In the genomic region with DNA sequence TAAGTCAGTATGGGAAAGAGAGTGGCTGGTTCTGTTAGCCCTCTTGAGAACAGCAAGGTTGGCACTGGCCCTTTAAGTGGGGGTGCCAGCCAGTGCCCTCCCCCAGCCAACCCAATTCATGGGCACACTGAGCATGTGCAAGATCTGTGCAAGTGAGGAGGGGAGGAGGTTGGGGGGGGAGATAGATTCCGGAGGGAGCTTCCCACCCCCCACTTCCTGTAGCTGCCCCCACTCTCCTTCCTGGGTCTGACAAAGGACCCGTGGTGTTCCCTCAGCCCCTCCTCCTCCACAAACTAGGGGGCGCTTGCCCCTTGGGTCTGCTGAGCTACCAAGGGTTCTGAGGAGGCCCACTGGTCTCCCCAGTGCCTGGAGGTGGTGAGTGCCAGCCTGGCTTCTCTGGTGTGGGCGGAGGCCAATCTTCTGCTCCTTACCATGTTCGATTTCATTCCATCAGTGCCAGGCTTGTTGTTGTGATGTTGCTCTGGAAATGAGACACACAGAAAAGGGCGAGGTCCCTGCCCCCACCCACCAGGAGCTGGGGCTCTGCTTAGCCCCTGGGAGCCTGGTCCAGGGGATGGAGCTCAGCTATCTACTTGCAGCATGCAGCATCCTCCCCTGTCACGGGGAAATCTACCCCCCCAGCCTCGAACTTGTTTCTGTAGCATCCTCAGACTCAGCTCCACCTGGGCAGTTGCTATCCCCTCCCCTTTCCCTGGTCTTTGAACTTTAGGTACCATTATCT, we compare ENCODE assay signal across 8 mouse cellular contexts. TPM values are rescaled to one million over a fixed set of nuclear protein-coding genes. Genes with fewer than 3 reads are reported as not detected.
DNase-seq lines count a peak whose midpoint lies in the region; ATAC-seq lines count a peak whose summit lies in the region.

No protein-coding gene starts in this region.

- H3K27me3 ChIP-seq in heart, embryonic 12.5 days (replicated peaks) = no peaks in the 10 kb centered on the region
- no peaks in the 10 kb centered on the region for H3K27me3 ChIP-seq in kidney, embryonic 14.5 days (ENCODE audit: control insufficient read depth, insufficient read depth, low read length)
- H3K27me3 ChIP-seq in limb, embryonic 12.5 days = no peaks in the 10 kb centered on the region
- no peaks in the 10 kb centered on the region for H3K27me3 ChIP-seq in midbrain, embryonic 11.5 days (ENCODE audit: control insufficient read depth, insufficient read depth, low read length)
- no peaks in the 10 kb centered on the region for H3K27me3 ChIP-seq in stomach, embryonic 16.5 days (ENCODE audit: control insufficient read depth, insufficient read depth, low read length)

- WGBS in heart, embryonic 12.5 days = 30% methylated on average over 8 of the region's 8 CpGs
- WGBS in kidney, embryonic 14.5 days = 23% methylated on average over 8 of the region's 8 CpGs
- WGBS in limb, embryonic 12.5 days = 30% methylated on average over 8 of the region's 8 CpGs
- 31% methylated on average over 8 of the region's 8 CpGs for WGBS in midbrain, embryonic 11.5 days
- WGBS in stomach, embryonic 16.5 days = 31% methylated on average over 8 of the region's 8 CpGs

- peak; percentile 47; the same call in 1 of the 2 replicates for ATAC-seq in heart, embryonic 12.5 days (ENCODE audit: insufficient number of reproducible peaks, low FRiP score)
- peak; percentile 70 for ATAC-seq in kidney, embryonic 14.5 days (ENCODE audit: low FRiP score, low TSS enrichment)
- ATAC-seq in limb, embryonic 12.5 days (ENCODE audit: insufficient number of reproducible peaks, insufficient read depth, low FRiP score, low TSS enrichment, low read depth) = peak; percentile 48; the same call in 1 of the 2 replicates
- ATAC-seq in midbrain, embryonic 11.5 days (ENCODE audit: low FRiP score) = 0 out of 2 replicates have a peak, but pooled peaks have one; percentile 30
- peak; percentile 35; the same call in 1 of the 2 replicates for ATAC-seq in stomach, embryonic 16.5 days (ENCODE audit: insufficient read depth, low FRiP score)

- H3K9me3 ChIP-seq in heart, embryonic 12.5 days (replicated peaks) = no peaks in the 10 kb centered on the region
- no peaks in the 10 kb centered on the region for H3K9me3 ChIP-seq in kidney, embryonic 14.5 days (ENCODE audit: control insufficient read depth, low read length)
- H3K9me3 ChIP-seq in limb, embryonic 12.5 days = no peaks in the 10 kb centered on the region
- no peaks in the 10 kb centered on the region for H3K9me3 ChIP-seq in midbrain, embryonic 11.5 days (ENCODE audit: control insufficient read depth, low read length)
- no peaks in the 10 kb centered on the region for H3K9me3 ChIP-seq in stomach, embryonic 16.5 days (replicated peaks; ENCODE audit: control insufficient read depth, low read length)

- peak overlapping the region; percentile 45 for H3K4me2 ChIP-seq in heart, embryonic 12.5 days
- H3K4me2 ChIP-seq in kidney, embryonic 14.5 days (replicated peaks; ENCODE audit: low read depth, low read length) = peak overlapping the region; percentile 35
- peak overlapping the region; percentile 45 for H3K4me2 ChIP-seq in limb, embryonic 12.5 days
- no peak overlapping the region for H3K4me2 ChIP-seq in midbrain, embryonic 11.5 days
- H3K4me2 ChIP-seq in stomach, embryonic 16.5 days (ENCODE audit: low read depth, low read length) = peak overlapping the region; percentile 34; the same call in 1 of the 2 replicates

- DNase-seq in urinary bladder, postnatal 14 days (ENCODE audit: low spot score) = peak; percentile 58
- no peak for DNase-seq in urinary bladder, postnatal 25 days (ENCODE audit: low spot score)
- DNase-seq in embryo, embryonic 11 days = peak; percentile 64
- DNase-seq in midbrain, embryonic 11.5 days (ENCODE audit: low spot score, missing footprints) = no peak

- peak overlapping the region; percentile 76 for H3K27ac ChIP-seq in heart, embryonic 12.5 days (ENCODE audit: poor library complexity, severe bottlenecking)
- peak overlapping the region; percentile 79 for H3K27ac ChIP-seq in kidney, embryonic 14.5 days (ENCODE audit: low read depth, low read length)
- H3K27ac ChIP-seq in limb, embryonic 12.5 days = peak overlapping the region; percentile 84
- H3K27ac ChIP-seq in midbrain, embryonic 11.5 days (ENCODE audit: low read depth, low read length) = no peak overlapping the region; the same call in 1 of the 2 replicates
- peak overlapping the region; percentile 98 for H3K27ac ChIP-seq in stomach, embryonic 16.5 days (ENCODE audit: low read length)

- H3K36me3 ChIP-seq in heart, embryonic 12.5 days = peaks cover 14% of the 10 kb centered on the region
- peaks cover 6% of the 10 kb centered on the region; the same call in 1 of the 2 replicates for H3K36me3 ChIP-seq in kidney, embryonic 14.5 days (ENCODE audit: control insufficient read depth, insufficient read depth, low read length)
- peaks cover 22% of the 10 kb centered on the region for H3K36me3 ChIP-seq in limb, embryonic 12.5 days
- H3K36me3 ChIP-seq in midbrain, embryonic 11.5 days (ENCODE audit: control insufficient read depth, insufficient read depth, low read length) = no peaks in the 10 kb centered on the region
- no peaks in the 10 kb centered on the region for H3K36me3 ChIP-seq in stomach, embryonic 16.5 days (ENCODE audit: control insufficient read depth, insufficient read depth, low read length)

- peaks cover 46% of the 10 kb centered on the region for H3K4me1 ChIP-seq in heart, embryonic 12.5 days (replicated peaks)
- H3K4me1 ChIP-seq in kidney, embryonic 14.5 days (ENCODE audit: control insufficient read depth, insufficient read depth, low read length) = peaks cover 29% of the 10 kb centered on the region
- H3K4me1 ChIP-seq in limb, embryonic 12.5 days (replicated peaks) = peaks cover 31% of the 10 kb centered on the region
- H3K4me1 ChIP-seq in midbrain, embryonic 11.5 days (ENCODE audit: control insufficient read depth, insufficient read depth, low read length) = peaks cover 6% of the 10 kb centered on the region; the same call in 1 of the 2 replicates
- H3K4me1 ChIP-seq in stomach, embryonic 16.5 days (ENCODE audit: control insufficient read depth, insufficient read depth, low read length) = peaks cover 35% of the 10 kb centered on the region

- H3K9ac ChIP-seq in heart, embryonic 12.5 days = peak overlapping the region; percentile 59; the same call in 1 of the 2 replicates
- peak overlapping the region; percentile 40 for H3K9ac ChIP-seq in kidney, embryonic 14.5 days (ENCODE audit: low read depth, low read length)
- peak overlapping the region; percentile 37; the same call in 1 of the 2 replicates for H3K9ac ChIP-seq in limb, embryonic 12.5 days (replicated peaks)
- H3K9ac ChIP-seq in midbrain, embryonic 11.5 days (ENCODE audit: low read length) = peak overlapping the region; percentile 12; the same call in 1 of the 2 replicates
- H3K9ac ChIP-seq in stomach, embryonic 16.5 days (ENCODE audit: low read length) = peak overlapping the region; percentile 40

- peak overlapping the region; percentile 19 for H3K4me3 ChIP-seq in heart, embryonic 12.5 days
- H3K4me3 ChIP-seq in kidney, embryonic 14.5 days (ENCODE audit: low read length) = peak overlapping the region; percentile 16
- peak overlapping the region; percentile 22 for H3K4me3 ChIP-seq in limb, embryonic 12.5 days (replicated peaks)
- H3K4me3 ChIP-seq in midbrain, embryonic 11.5 days (ENCODE audit: low read depth, low read length) = no peak overlapping the region
- peak overlapping the region; percentile 10; the same call in 1 of the 2 replicates for H3K4me3 ChIP-seq in stomach, embryonic 16.5 days (replicated peaks; ENCODE audit: low read length)

RNA-seq across cellular contexts. Expression of a gene that starts 10.4 kb away (rescaled TPM):
- polyA plus RNA-seq in heart, embryonic 12.5 days (2016; fragmentation: Nextera tagmentation; extraction: Ambion mirVana) = 7.8 and 8.4 TPM in 2 replicates
- polyA plus RNA-seq in kidney, embryonic 14.5 days (2014; fragmentation: Nextera tagmentation; extraction: Ambion mirVana) = 8.3 and 10.3 TPM in 2 replicates
- polyA plus RNA-seq in limb, embryonic 12.5 days (2016; fragmentation: Nextera tagmentation; extraction: Ambion mirVana) = 12.8 and 13.2 TPM in 2 replicates
- polyA plus RNA-seq in midbrain, embryonic 11.5 days (2014; fragmentation: Nextera tagmentation; extraction: Ambion mirVana) = 5.0 and 6.3 TPM in 2 replicates
- polyA plus RNA-seq in stomach, embryonic 16.5 days (2015; fragmentation: Nextera tagmentation; extraction: Ambion mirVana) = 6.3 and 7.9 TPM in 2 replicates

RNA-seq across cellular contexts. Expression of a gene that starts 26.6 kb away (rescaled TPM):
- 2.8 and 3.0 TPM in 2 replicates for polyA plus RNA-seq in heart, embryonic 12.5 days (2016; fragmentation: Nextera tagmentation; extraction: Ambion mirVana)
- 7.1 and 8.9 TPM in 2 replicates for polyA plus RNA-seq in kidney, embryonic 14.5 days (2014; fragmentation: Nextera tagmentation; extraction: Ambion mirVana)
- polyA plus RNA-seq in limb, embryonic 12.5 days (2016; fragmentation: Nextera tagmentation; extraction: Ambion mirVana) = 3.9 and 4.0 TPM in 2 replicates
- 4.6 and 5.2 TPM in 2 replicates for polyA plus RNA-seq in midbrain, embryonic 11.5 days (2014; fragmentation: Nextera tagmentation; extraction: Ambion mirVana)
- 4.7 and 5.7 TPM in 2 replicates for polyA plus RNA-seq in stomach, embryonic 16.5 days (2015; fragmentation: Nextera tagmentation; extraction: Ambion mirVana)

RNA-seq across cellular contexts. Expression of a gene that starts 28.3 kb away (rescaled TPM):
- 1.1 and 1.7 TPM in 2 replicates for polyA plus RNA-seq in heart, embryonic 12.5 days (2016; fragmentation: Nextera tagmentation; extraction: Ambion mirVana)
- 1.1 and 4.0 TPM in 2 replicates for polyA plus RNA-seq in kidney, embryonic 14.5 days (2014; fragmentation: Nextera tagmentation; extraction: Ambion mirVana)
- 0.78 and 1.4 TPM in 2 replicates for polyA plus RNA-seq in limb, embryonic 12.5 days (2016; fragmentation: Nextera tagmentation; extraction: Ambion mirVana)
- polyA plus RNA-seq in midbrain, embryonic 11.5 days (2014; fragmentation: Nextera tagmentation; extraction: Ambion mirVana) = 0.65 and 0.87 TPM in 2 replicates
- polyA plus RNA-seq in stomach, embryonic 16.5 days (2015; fragmentation: Nextera tagmentation; extraction: Ambion mirVana) = 3.5 and 4.4 TPM in 2 replicates

RNA-seq across cellular contexts. Expression of a gene that starts 41.1 kb away (rescaled TPM):
- 13.5 and 13.8 TPM in 2 replicates for polyA plus RNA-seq in heart, embryonic 12.5 days (2016; fragmentation: Nextera tagmentation; extraction: Ambion mirVana)
- polyA plus RNA-seq in kidney, embryonic 14.5 days (2014; fragmentation: Nextera tagmentation; extraction: Ambion mirVana) = 15.8 and 16.9 TPM in 2 replicates
- polyA plus RNA-seq in limb, embryonic 12.5 days (2016; fragmentation: Nextera tagmentation; extraction: Ambion mirVana) = 8.1 and 11.9 TPM in 2 replicates
- 8.2 and 10.5 TPM in 2 replicates for polyA plus RNA-seq in midbrain, embryonic 11.5 days (2014; fragmentation: Nextera tagmentation; extraction: Ambion mirVana)
- polyA plus RNA-seq in stomach, embryonic 16.5 days (2015; fragmentation: Nextera tagmentation; extraction: Ambion mirVana) = 31.0 and 36.4 TPM in 2 replicates

RNA-seq across cellular contexts. Expression of a gene that starts 41.2 kb away (rescaled TPM):
- polyA plus RNA-seq in heart, embryonic 12.5 days (2016; fragmentation: Nextera tagmentation; extraction: Ambion mirVana) = 5.8 and 6.6 TPM in 2 replicates
- polyA plus RNA-seq in kidney, embryonic 14.5 days (2014; fragmentation: Nextera tagmentation; extraction: Ambion mirVana) = 3.2 and 4.4 TPM in 2 replicates
- 2.9 and 3.6 TPM in 2 replicates for polyA plus RNA-seq in limb, embryonic 12.5 days (2016; fragmentation: Nextera tagmentation; extraction: Ambion mirVana)
- 0.63 and 0.86 TPM in 2 replicates for polyA plus RNA-seq in midbrain, embryonic 11.5 days (2014; fragmentation: Nextera tagmentation; extraction: Ambion mirVana)
- 5.2 and 6.5 TPM in 2 replicates for polyA plus RNA-seq in stomach, embryonic 16.5 days (2015; fragmentation: Nextera tagmentation; extraction: Ambion mirVana)

Comparison
In these comparisons a context has a peak if more than half of its experiments do, and no peak if none do; other contexts are left out.
1. DNase-seq: peak in urinary bladder, postnatal 14 days (single experiment) and embryo, embryonic 11 days (single experiment); none in urinary bladder, postnatal 25 days (single experiment) and midbrain, embryonic 11.5 days (single experiment).
2. Peak in every context shown above with its lines, with median percentiles within 50 percentile points of each other: ATAC-seq and H3K9ac ChIP-seq.